Mouse (Mus musculus): ENCODE measurements around the gene Lzts2. TPM values are rescaled to one million over a fixed set of nuclear protein-coding genes. Genes with fewer than 3 reads are reported as not detected.

Lzts2 gene
- polyA plus RNA-seq, 1 experiment from 2014 or later, result 1.4 TPM

GRCm38 (mm10) chr19:44989567-44990495, 24.4 kb upstream of the Lzts2 start:
- Histone ChIP-seq H3K79me2 (ENCODE audit: inconsistent target) (no peaks in the 10 kb centered on the region), H3K36me3 (ENCODE audit: inconsistent target) (no peaks in the 10 kb centered on the region), H3K27ac (no peak overlapping the region), H3K4me3 (ENCODE audit: inconsistent target) (no peak overlapping the region)
- 43% methylated on average over 20 of the region's 22 CpGs for WGBS (ENCODE audit: missing documents)

GRCm38 (mm10) chr19:44991031-44991430, 23.2 kb upstream of the Lzts2 start:
- Histone ChIP-seq H3K27ac (no peak overlapping the region), H3K79me2 (ENCODE audit: inconsistent target) (no peaks in the 10 kb centered on the region), H3K4me3 (ENCODE audit: inconsistent target) (no peak overlapping the region), H3K36me3 (ENCODE audit: inconsistent target) (no peaks in the 10 kb centered on the region)
- 94% methylated on average over 8 of the region's 8 CpGs for WGBS (ENCODE audit: missing documents)

GRCm38 (mm10) chr19:44992246-44992645, 22.0 kb upstream of the Lzts2 start:
- 34% methylated on average over 7 of the region's 7 CpGs for WGBS (ENCODE audit: missing documents)
- no peaks in the 10 kb centered on the region for H3K36me3 ChIP-seq (ENCODE audit: inconsistent target)
- H3K27ac ChIP-seq, result no peak overlapping the region
- no peaks in the 10 kb centered on the region for H3K79me2 ChIP-seq (ENCODE audit: inconsistent target)
- no peak overlapping the region for H3K4me3 ChIP-seq (ENCODE audit: inconsistent target)

GRCm38 (mm10) chr19:44992712-44993111, 21.5 kb upstream of the Lzts2 start:
- no peak overlapping the region for H3K27ac ChIP-seq
- H3K4me3 ChIP-seq (ENCODE audit: inconsistent target), result no peak overlapping the region
- H3K79me2 ChIP-seq (ENCODE audit: inconsistent target), result no peaks in the 10 kb centered on the region
- H3K36me3 ChIP-seq (ENCODE audit: inconsistent target), result no peaks in the 10 kb centered on the region
- 67% methylated on average over 7 of the region's 7 CpGs for WGBS (ENCODE audit: missing documents)

- no peaks in the 10 kb centered on the region for H3K36me3 ChIP-seq (ENCODE audit: inconsistent target)
- 90% methylated on average over 11 of the region's 11 CpGs for WGBS (ENCODE audit: missing documents)
Observed at GRCm38 (mm10) chr19:44997786-44998185, 16.4 kb upstream of the Lzts2 start.

GRCm38 (mm10) chr19:44999647-45000046, 14.6 kb upstream of the Lzts2 start:
- 88% methylated on average over 8 of the region's 8 CpGs for WGBS (ENCODE audit: missing documents)
- H3K36me3 ChIP-seq (ENCODE audit: inconsistent target), result peaks cover 12% of the 10 kb centered on the region; the same call in 1 of the 2 replicates
- H3K4me3 ChIP-seq (ENCODE audit: inconsistent target), result no peak overlapping the region
- H3K79me2 ChIP-seq (ENCODE audit: inconsistent target), result peaks cover 4% of the 10 kb centered on the region; the same call in 1 of the 2 replicates
- H3K27ac ChIP-seq, result no peak overlapping the region

More at GRCm38 (mm10) chr19:44997786-44998185, 16.4 kb upstream of the Lzts2 start:
- H3K4me3 ChIP-seq (ENCODE audit: inconsistent target), result no peak overlapping the region
- H3K79me2 ChIP-seq (ENCODE audit: inconsistent target), result no peaks in the 10 kb centered on the region
- no peak overlapping the region for H3K27ac ChIP-seq

GRCm38 (mm10) chr19:45002301-45002700, 11.9 kb upstream of the Lzts2 start:
- no peak overlapping the region for H3K4me3 ChIP-seq (ENCODE audit: inconsistent target)
- H3K27ac ChIP-seq, result no peak overlapping the region
- H3K36me3 ChIP-seq (ENCODE audit: inconsistent target), result peaks cover 17% of the 10 kb centered on the region; the same call in 1 of the 2 replicates
- WGBS (ENCODE audit: missing documents), result 92% methylated on average over 1 of the region's 3 CpGs
- H3K79me2 ChIP-seq (ENCODE audit: inconsistent target), result peaks cover 16% of the 10 kb centered on the region; the same call in 1 of the 2 replicates

- 96% methylated on average over 7 of the region's 7 CpGs for WGBS (ENCODE audit: missing documents)
- peaks cover 17% of the 10 kb centered on the region; the same call in 1 of the 2 replicates for H3K36me3 ChIP-seq (ENCODE audit: inconsistent target)
- H3K27ac ChIP-seq, result no peak overlapping the region
- H3K79me2 ChIP-seq (ENCODE audit: inconsistent target), result peaks cover 18% of the 10 kb centered on the region; the same call in 1 of the 2 replicates
- no peak overlapping the region for H3K4me3 ChIP-seq (ENCODE audit: inconsistent target)
Observed at GRCm38 (mm10) chr19:45003740-45004516, 10.3 kb upstream of the Lzts2 start.

- H3K27ac ChIP-seq, result peak within 1 kb of the TSS; percentile 65
- H3K79me2 ChIP-seq (ENCODE audit: inconsistent target), result peaks cover 18% of the 10 kb centered on the region; the same call in 1 of the 2 replicates
- peak within 1 kb of the TSS; percentile 67 for H3K4me3 ChIP-seq (ENCODE audit: inconsistent target)
- 7% methylated on average over 16 of the region's 16 CpGs for WGBS (ENCODE audit: missing documents)
- peaks cover 22% of the 10 kb centered on the region for H3K36me3 ChIP-seq (ENCODE audit: inconsistent target)
Observed at GRCm38 (mm10) chr19:45005444-45005843, 8.8 kb upstream of the Lzts2 start, which contains the start of gene Twnk. TSS of gene Twnk (plus strand) at chr19:45005663.

- WGBS (ENCODE audit: missing documents), result under 1% methylated on average over 77 of the region's 82 CpGs
- H3K27ac ChIP-seq, result peak within 1 kb of the TSS; percentile 65
- H3K36me3 ChIP-seq (ENCODE audit: inconsistent target), result peaks cover 29% of the 10 kb centered on the region
- peaks cover 18% of the 10 kb centered on the region; the same call in 1 of the 2 replicates for H3K79me2 ChIP-seq (ENCODE audit: inconsistent target)
- H3K4me3 ChIP-seq (ENCODE audit: inconsistent target), result peak within 1 kb of the TSS; percentile 67
Observed at GRCm38 (mm10) chr19:45005957-45006712, 8.1 kb upstream of the Lzts2 start, which contains the start of gene Mrpl43. TSS of gene Mrpl43 (minus strand) at chr19:45006442.

- H3K79me2 ChIP-seq (ENCODE audit: inconsistent target), result peaks cover 18% of the 10 kb centered on the region; the same call in 1 of the 2 replicates
- peaks cover 36% of the 10 kb centered on the region for H3K36me3 ChIP-seq (ENCODE audit: inconsistent target)
- WGBS (ENCODE audit: missing documents), result 32% methylated on average over 16 of the region's 17 CpGs
- H3K27ac ChIP-seq, result peak overlapping the region; percentile 65
- peak overlapping the region; percentile 67 for H3K4me3 ChIP-seq (ENCODE audit: inconsistent target)
Observed at GRCm38 (mm10) chr19:45007021-45007420, 7.2 kb upstream of the Lzts2 start.

- Histone ChIP-seq H3K27ac (no peak overlapping the region), H3K36me3 (ENCODE audit: inconsistent target) (peaks cover 36% of the 10 kb centered on the region), H3K4me3 (ENCODE audit: inconsistent target) (peak overlapping the region; percentile 67; the same call in 1 of the 2 replicates), H3K79me2 (ENCODE audit: inconsistent target) (peaks cover 18% of the 10 kb centered on the region; the same call in 1 of the 2 replicates)
- 90% methylated on average over 20 of the region's 20 CpGs for WGBS (ENCODE audit: missing documents)
Observed at GRCm38 (mm10) chr19:45007425-45008191, 6.6 kb upstream of the Lzts2 start.

- Histone ChIP-seq H3K4me3 (ENCODE audit: inconsistent target) (no peak overlapping the region), H3K27ac (no peak overlapping the region), H3K79me2 (ENCODE audit: inconsistent target) (peaks cover 9% of the 10 kb centered on the region; the same call in 1 of the 2 replicates), H3K36me3 (ENCODE audit: inconsistent target) (peaks cover 19% of the 10 kb centered on the region)
- 96% methylated on average over 4 of the region's 4 CpGs for WGBS (ENCODE audit: missing documents)
Observed at GRCm38 (mm10) chr19:45010646-45011045, 3.6 kb upstream of the Lzts2 start.
